Mouse (Mus musculus) bone marrow, adult 2 months (tissue): ENCODE measurements around the gene Exd2. TPM values are rescaled to one million over a fixed set of nuclear protein-coding genes. Genes with fewer than 3 reads are reported as not detected.
A peak's percentile ranks its signal among the peaks of the same experiment; 100 is the strongest.

Experiments
- H3K27ac ChIP-seq: fragments of 200-500 bp; 2 replicates; pipeline ENCODE4 v1.5.1; 2012; ENCODE audit warnings: low read depth, mild to moderate bottlenecking, control low read depth, inconsistent platforms, low read length; ENCODE audit not compliant: control insufficient read depth, poor library complexity, insufficient read depth
- H3K4me1 ChIP-seq: fragments of 200-500 bp; 2 replicates; pipeline ENCODE4 v1.6.1; 2011; ENCODE audit warnings: low read length; ENCODE audit not compliant: control insufficient read depth, insufficient read depth
- H3K4me3 ChIP-seq: fragments of 200-500 bp; replicated peaks from 2 replicates; pipeline ENCODE3; 2011; ENCODE audit warnings: mild to moderate bottlenecking, low read depth, low read length, control low read depth; ENCODE audit not compliant: control insufficient read depth
- CTCF ChIP-seq: fragments of 200-500 bp; IDR thresholded peaks from 2 replicates; pipeline ENCODE4 v1.5.1; 2011; ENCODE audit warnings: low read length, control low read depth; ENCODE audit not compliant: control insufficient read depth, insufficient read depth
- POLR2A ChIP-seq: fragments of 200-500 bp; IDR thresholded peaks from 2 replicates; pipeline ENCODE4 v1.6.1; 2011; ENCODE audit warnings: low read depth, mild to moderate bottlenecking, control low read depth, low read length, borderline replicate concordance; ENCODE audit not compliant: control insufficient read depth
- WGBS: fragments of 180-500 bp; shearing (Covaris S2); methylation state at CpG from one replicate; pipeline ENCODE4 v1.1.7; 2018; 5-methylcytosine and 5-hydroxymethylcytosine counted together
- polyA plus RNA-seq: library from polyadenylated mRNA; stranded (reverse); fragments of >200 nt; gene quantifications from 2 replicates; pipeline ENCODE4 v1.2.4, GENCODE M21; 2011; ENCODE audit warnings: low replicate concordance; ENCODE audit not compliant: missing spikeins, insufficient read depth, insufficient read length

Gene Exd2
- 1.8 and 7.0 TPM in 2 replicates for polyA plus RNA-seq

DNA sequence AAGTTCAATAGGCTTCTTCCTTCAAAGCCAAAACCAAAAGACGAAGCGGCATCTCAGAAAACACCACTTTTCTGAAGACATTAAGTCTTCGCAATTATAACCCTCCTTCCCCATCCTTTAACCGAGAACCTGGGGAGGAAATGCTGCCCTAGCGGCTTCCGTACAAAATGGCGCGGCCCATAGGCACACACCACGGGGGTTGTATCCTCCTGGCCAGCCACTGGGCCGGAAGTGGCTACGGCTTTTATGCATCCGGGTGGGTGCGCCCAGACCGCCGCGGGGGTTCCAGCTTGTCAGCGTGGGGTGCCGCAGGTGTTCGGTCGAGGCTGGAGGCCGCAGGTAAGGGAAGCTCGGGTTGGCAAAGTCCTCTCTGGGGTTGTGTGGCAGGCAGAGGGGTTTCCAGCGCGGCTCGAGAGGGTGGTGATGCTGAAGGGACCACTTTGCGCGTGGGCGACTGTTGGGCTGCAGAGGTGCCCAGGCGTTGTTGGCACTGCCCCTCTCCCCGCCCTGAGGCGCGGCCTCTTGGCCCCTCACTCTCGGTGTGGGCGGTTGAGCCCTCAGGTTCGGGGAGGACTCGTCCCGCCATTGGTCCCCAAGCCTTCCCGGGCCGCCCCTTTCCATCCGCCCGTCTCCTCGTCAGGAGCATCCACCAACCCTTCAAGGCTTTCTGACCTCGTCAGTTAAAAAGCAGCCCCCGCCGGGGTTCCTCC is at the start of gene Exd2:
Exd2 (plus strand) TSS at position 154 of the 710 bp plus-strand sequence.
- peak within 1 kb of the TSS; percentile 72 for H3K27ac ChIP-seq
- H3K4me1 ChIP-seq: no peaks in the 10 kb centered on the region
- peak within 1 kb of the TSS; percentile 99 for H3K4me3 ChIP-seq
- TF ChIP-seq CTCF (no peak), POLR2A (no peak)
- WGBS: under 1% methylated on average over 45 of the region's 45 CpGs

DNA sequence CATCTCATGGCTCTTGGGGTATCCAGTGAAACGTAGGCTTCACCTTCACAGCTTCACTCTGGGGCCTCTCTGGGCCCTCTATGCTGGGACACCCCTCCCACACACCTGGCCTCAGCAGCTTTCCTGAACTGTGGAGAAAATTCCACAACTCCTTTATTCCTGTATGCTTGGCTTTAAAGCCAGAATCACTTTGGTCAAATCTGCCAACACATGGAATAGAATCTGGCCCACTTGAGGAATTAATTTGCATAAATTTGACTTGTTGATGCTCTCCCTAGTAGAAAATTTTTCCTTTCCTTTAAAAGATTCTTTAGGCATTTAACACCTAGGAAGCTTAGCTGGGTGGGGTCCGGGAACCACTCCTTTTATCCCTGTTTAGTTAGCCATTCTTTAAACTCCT is 47.8 kb upstream of the Exd2 start:
- 86% methylated on average over 2 of the region's 2 CpGs for WGBS
- H3K4me3 ChIP-seq: no peak overlapping the region
- TF ChIP-seq CTCF: no peak
- no peak overlapping the region for H3K27ac ChIP-seq
- H3K4me1 ChIP-seq: no peaks in the 10 kb centered on the region

DNA sequence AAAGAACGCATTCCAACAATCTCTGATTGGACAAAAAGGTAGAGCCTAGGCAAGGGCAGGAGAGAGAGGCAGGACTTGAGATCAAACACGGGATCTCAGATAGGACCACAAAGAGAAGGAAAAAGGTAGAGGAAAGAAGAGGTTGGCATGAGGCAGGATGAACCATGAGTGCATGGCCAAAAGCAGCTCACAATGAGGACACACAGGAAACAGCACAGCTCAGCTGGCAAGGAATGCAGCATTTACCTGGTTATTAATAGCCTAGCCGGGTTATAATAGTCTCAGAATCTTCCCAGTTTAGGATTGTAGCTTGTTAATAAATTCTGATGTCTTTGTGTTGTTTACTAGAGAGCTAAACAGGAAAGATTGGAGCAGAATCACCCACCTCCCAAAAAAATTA is 35.2 kb upstream of the Exd2 start:
- TF ChIP-seq POLR2A (no peak), CTCF (no peak)
- no peaks in the 10 kb centered on the region; the same call in 1 of the 2 replicates for H3K4me1 ChIP-seq
- no peak overlapping the region for H3K4me3 ChIP-seq
- WGBS: 69% methylated on average over 3 of the region's 3 CpGs
- no peak overlapping the region for H3K27ac ChIP-seq

- TF ChIP-seq POLR2A (no peak), CTCF (no peak)
- 57% methylated on average over 4 of the region's 4 CpGs for WGBS
Observed at GRCm38 (mm10) chr12:80433266-80433665, 29.6 kb upstream of the Exd2 start.

DNA sequence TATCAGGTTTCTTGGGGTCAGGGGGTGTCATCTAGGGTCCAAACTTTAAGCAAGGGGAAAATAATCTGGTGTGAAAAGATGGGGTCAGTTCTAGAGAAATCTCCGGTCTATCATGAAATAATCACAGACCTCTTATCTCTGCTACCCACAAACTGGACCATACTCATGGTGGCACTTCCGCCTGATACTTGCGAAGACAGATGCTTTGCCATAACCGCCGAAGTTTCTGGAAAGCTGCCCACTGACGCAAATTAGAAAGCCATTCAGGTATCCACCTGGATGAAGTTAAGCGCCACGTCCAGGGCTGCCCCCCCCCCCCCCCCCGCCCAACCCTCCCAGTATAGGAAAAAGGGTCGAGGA is 28.3 kb upstream of the Exd2 start:
- Histone ChIP-seq H3K4me3 (peak overlapping the region; percentile 83), H3K27ac (no peak overlapping the region), H3K4me1 (no peaks in the 10 kb centered on the region; the same call in 1 of the 2 replicates)
- under 1% methylated on average over 9 of the region's 10 CpGs for WGBS
- TF ChIP-seq CTCF (no peak), POLR2A (no peak)

More at GRCm38 (mm10) chr12:80433266-80433665, 29.6 kb upstream of the Exd2 start:
- H3K4me1 ChIP-seq: no peaks in the 10 kb centered on the region; the same call in 1 of the 2 replicates
- no peak overlapping the region for H3K27ac ChIP-seq
- no peak overlapping the region for H3K4me3 ChIP-seq

GRCm38 (mm10) chr12:80434961-80435691 is 27.8 kb upstream of the Exd2 start:
- peak overlapping the region; percentile 83 for H3K4me3 ChIP-seq
- H3K27ac ChIP-seq: peak overlapping the region; percentile 69
- under 1% methylated on average over 61 of the region's 64 CpGs for WGBS
- TF ChIP-seq POLR2A (peak; percentile 32; the same call in 1 of the 2 replicates), CTCF (no peak)
- H3K4me1 ChIP-seq: no peaks in the 10 kb centered on the region; the same call in 1 of the 2 replicates

DNA sequence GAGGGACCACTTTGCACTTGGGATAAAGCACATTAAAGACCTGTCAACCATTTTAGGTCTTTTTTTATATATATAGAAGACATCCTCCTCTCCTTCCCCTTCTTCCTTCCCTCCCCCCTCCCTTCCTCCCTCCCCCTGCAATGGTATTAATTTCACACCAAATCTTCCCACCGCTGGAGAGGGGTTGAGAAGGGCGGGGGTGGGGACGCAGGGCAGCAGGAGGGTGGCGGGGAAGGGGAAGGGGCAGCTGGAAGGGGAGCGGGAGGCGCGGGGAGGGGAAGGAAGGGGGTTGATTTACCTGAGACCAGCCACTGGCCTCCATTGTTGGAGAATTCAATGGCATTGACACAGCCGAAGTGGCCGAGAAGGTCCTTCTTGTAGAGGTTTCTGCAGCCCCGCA is 27.0 kb upstream of the Exd2 start:
- H3K27ac ChIP-seq: peak overlapping the region; percentile 90
- H3K4me1 ChIP-seq: no peaks in the 10 kb centered on the region; the same call in 1 of the 2 replicates
- H3K4me3 ChIP-seq: peak overlapping the region; percentile 83
- TF ChIP-seq POLR2A (no peak), CTCF (no peak)
- WGBS: 0% methylated on average over 10 of the region's 10 CpGs

GRCm38 (mm10) chr12:80436336-80436976 is 26.4 kb upstream of the Exd2 start, which contains the start of gene Dcaf5:
Gene Dcaf5 (minus strand): TSS chr12:80436601.
- no peak for TF ChIP-seq CTCF
- peak; percentile 86; the same call in 1 of the 2 replicates for TF ChIP-seq POLR2A
- H3K4me3 ChIP-seq: peak within 1 kb of the TSS; percentile 83
- 1% methylated on average over 73 of the region's 79 CpGs for WGBS
- H3K27ac ChIP-seq: peak within 1 kb of the TSS; percentile 90
- no peaks in the 10 kb centered on the region; the same call in 1 of the 2 replicates for H3K4me1 ChIP-seq
